Mouse (Mus musculus) layer of hippocampus, postnatal 36 days (tissue): ENCODE measurements around the gene Ctsq. TPM values are rescaled to one million over a fixed set of nuclear protein-coding genes. Genes with fewer than 3 reads are reported as not detected.
"Not testable (repeated sequence)": the region's sequence is repeated elsewhere in the genome, so short reads cannot be mapped to it uniquely, and the experiment has no call there.

Source experiments
- DNase-seq, 2 experiments: peaks; one replicate each; pipeline ENCODE4 v3.0.0; 2022
- total RNA-seq, 2 experiments: library from RNA; stranded (reverse); gene quantifications; 2 replicates each; pipeline ENCODE4 v1.2.3; 2021

Ctsq gene
- not detected for total RNA-seq

DNA sequence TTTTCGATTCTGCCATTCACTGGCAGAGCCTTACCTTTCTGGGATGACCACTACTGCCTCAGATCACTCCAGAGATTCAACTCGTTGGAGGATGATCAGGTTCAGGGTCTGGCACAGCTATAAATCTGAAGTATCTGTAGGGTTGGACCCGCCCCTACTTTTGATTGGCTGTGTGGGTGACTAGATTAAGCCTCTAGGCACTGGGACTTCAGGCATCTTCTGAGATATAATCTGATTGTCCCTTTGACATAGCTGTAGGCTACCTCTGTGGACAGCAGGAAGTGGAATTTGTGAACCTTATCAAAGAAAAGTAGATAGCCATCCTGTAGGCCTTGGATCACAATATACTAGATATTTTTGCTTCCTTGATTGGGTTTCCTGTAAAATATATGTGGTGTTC lies at the start of gene Ctsq:
Ctsq (minus strand) TSS at position 101 of the 400 bp plus-strand sequence.
- no peak for DNase-seq

DNA sequence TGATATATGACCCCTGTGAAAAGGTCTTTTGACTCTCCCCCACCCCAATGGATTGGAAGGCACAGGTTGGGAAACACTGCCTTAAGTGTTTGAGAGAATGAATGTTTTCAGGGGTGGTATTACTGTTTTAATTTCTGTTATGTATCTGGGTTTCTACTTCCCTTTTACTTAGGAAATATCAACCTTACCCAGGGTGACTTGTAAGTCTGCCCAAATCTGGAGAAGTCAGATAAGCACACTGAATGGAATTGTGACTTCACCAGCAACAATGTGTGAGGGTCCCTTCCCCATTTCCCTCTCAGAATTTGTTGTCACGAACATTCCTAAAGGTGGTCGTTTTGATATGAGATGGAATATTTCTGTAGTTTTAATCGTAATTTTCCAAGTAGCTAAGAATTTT lies 17.6 kb downstream of the Ctsq start:
- DNase-seq, result no peak

DNA sequence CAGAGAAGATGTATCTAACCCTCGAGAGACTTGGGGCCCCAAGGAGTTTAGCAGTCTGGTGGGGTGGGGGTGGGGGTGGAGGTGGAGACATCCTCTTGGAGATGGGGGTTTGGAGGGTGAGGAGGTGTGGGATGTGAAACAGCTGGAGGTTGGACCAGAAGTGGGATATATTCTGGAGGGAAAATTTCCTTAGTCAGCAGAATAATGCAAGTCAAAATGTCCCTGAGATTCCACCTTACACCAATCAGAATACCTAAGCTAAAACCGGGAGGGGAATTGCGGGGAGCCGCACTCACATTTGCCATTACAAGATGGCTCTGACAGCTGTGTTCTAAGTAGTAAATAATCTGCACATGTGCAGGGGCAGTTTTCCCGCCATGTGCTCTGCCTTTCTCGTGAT lies 18.6 kb downstream of the Ctsq start:
- DNase-seq, result no peak

DNA sequence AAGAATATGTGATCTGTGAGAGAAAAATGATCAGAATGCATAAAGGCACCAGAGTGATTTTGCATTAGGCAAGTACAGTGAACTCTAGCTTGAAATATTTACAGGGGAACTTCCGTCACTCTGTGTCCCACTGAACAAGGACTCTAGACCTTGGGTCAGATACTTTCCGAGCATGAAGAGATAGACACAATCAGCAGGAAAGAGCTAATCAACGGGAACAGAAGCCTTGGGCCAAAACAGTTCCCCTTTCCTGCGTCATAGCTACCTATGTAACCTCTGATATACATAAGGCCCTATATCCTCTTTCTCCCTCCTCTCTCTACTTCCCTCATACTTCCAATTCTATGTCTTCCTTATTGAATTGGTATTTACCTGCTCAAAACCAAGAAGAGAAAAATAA lies 30.3 kb downstream of the Ctsq start:
- no peak for DNase-seq

DNA sequence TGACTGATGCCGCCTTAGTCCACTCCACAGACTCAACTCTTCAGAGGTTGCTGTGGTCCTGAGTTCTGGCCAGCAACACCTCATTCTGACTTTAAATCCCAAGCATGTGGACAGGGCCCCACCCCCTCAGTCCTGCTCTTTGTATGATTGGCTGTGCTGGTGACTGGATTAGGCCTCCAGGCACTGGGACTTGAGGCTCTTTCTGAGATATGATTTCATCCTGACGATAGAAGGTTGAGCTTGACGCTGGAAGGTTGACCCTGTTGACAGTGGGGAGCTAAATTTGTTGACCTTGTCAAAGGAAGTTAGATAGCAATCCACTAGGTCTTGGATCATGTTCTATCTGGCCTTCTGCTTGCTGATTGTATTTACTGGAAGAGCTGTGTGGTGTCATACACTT lies 34.6 kb downstream of the Ctsq start, which contains the start of gene Ctsj:
Ctsj (minus strand) TSS at position 101 of the 400 bp plus-strand sequence.
- DNase-seq, result no peak

DNA sequence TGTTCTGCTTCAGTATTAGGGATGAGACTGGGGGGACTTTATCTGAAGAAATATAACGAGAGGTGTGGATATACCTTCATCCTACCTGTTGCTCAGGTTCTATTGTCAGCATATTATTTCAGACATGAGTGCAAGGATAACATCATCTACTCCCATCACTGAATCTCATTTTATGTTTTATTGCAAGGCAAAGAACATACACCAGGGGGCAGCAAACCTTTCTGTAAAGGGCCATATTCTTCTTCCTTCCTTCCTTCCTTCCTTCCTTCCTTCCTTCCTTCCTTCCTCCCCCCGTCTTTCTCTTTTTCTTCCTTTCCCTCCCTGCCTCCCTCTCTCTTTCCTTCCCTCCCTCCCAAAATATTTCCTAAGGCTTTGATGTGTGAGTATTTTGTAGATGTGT lies 42.8 kb downstream of the Ctsq start:
- no peak for DNase-seq

DNA sequence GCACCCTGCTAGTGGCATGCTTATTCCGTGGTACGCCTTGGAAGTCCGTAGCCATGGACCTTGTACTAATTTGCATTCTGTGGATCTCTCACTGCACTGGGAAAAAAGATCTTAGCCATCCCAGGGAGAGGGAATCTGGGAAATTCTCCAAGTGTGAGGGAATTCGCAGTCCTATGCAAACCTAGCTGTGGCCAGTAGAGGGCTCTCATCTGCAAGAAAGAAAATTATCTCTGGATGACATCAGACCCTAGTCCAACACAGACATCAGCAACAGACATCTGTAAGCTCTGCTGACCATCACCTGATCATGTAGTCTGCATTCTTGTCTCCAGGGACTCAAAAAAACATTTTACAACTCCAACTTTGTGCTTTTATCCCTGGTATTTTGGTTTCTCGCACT lies 53.5 kb downstream of the Ctsq start:
- DNase-seq, result not testable (repeated sequence)

Other genes starting within 250 kb of the Ctsq start
- gene Ctsll3, start 237.8 kb downstream of the Ctsq start, total RNA-seq, result not detected
- gene 4930486L24Rik, start 176.2 kb downstream of the Ctsq start, total RNA-seq, result not detected
- not detected for gene Gm49392, start 143.7 kb downstream of the Ctsq start, total RNA-seq
- gene Ctla2b, start 143.2 kb downstream of the Ctsq start, total RNA-seq, result 1 to 10 TPM; 1.1 to 3.7 TPM
- not detected for gene Tpbpb, start 135.8 kb downstream of the Ctsq start, total RNA-seq
- not detected for gene Gm49393, start 105.0 kb downstream of the Ctsq start, total RNA-seq
- not detected for gene Gm49391, start 104.1 kb downstream of the Ctsq start, total RNA-seq
- gene Ctla2a, start 104.0 kb downstream of the Ctsq start, total RNA-seq, result 10 to 100 TPM; 14.9 to 19.0 TPM
- gene Tpbpa, start 98.6 kb downstream of the Ctsq start, total RNA-seq, result not detected
- gene Ctsj, start 34.7 kb downstream of the Ctsq start, total RNA-seq, result not detected
- not detected for gene Ctsr, start 123.6 kb upstream of the Ctsq start, total RNA-seq
- gene Cts6, start 162.8 kb upstream of the Ctsq start, total RNA-seq, result not detected
- not detected for gene Cts8, start 214.7 kb upstream of the Ctsq start, total RNA-seq
- gene Gm49398, start 248.2 kb upstream of the Ctsq start, total RNA-seq, result not detected